Mouse (Mus musculus): ENCODE measurements around the gene Myh11.

Gene Myh11

GRCm38 (mm10) chr16:14272374-14272965 lies 18.7 kb downstream of the Myh11 start:
- in situ Hi-C loops (cut with MseI, MboI), result no loop called here

GRCm38 (mm10) chr16:14265203-14265920 lies 25.8 kb downstream of the Myh11 start:
- in situ Hi-C loops (cut with MseI, MboI), result no loop called here

DNA sequence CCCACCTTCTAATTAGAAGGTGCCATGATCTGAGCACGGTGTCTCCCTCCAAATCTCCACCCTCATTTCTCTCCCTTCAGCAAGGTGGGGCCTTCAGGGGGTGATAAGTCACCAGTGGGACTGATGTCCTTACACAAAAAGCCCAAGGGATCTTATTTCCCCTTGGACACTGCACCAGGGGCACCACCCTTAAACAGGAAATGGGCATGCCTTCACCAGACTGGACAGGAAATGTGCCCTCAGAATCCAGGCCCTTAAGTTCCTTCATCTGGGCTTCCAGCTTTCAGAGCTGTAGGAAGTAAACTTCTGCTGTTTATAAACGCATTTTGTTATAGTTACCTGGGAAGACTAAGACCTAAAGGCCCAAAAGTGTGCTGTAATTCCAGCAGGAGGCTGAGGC lies 26.7 kb downstream of the Myh11 start:
- in situ Hi-C loops (cut with MseI, MboI), result no loop called here

DNA sequence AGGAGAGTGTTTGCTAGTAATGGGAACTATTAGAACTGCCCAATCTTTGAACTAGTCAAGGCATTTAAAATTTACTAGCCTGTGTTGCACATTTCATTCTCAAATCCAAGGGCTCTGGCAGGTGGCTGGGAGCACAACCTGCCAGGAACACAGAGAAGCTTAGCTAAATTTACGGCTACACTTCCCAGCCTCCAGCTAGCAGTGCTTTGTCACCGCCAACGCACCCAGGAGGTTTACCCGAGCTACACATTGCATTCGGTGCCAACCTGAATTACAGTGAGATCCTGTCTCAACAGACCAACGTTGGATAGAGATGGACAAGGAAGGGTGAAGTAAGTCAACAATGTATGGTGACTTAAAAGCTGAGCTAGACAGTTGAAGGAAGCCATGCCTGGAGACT lies 27.9 kb downstream of the Myh11 start:
- in situ Hi-C loops (cut with MseI, MboI), result no loop called here

GRCm38 (mm10) chr16:14262410-14262809 lies 28.8 kb downstream of the Myh11 start:
- in situ Hi-C loops (cut with MseI, MboI), result no loop called here

GRCm38 (mm10) chr16:14258856-14259255 lies 32.3 kb downstream of the Myh11 start:
- in situ Hi-C loops (cut with MseI, MboI), result no loop called here

DNA sequence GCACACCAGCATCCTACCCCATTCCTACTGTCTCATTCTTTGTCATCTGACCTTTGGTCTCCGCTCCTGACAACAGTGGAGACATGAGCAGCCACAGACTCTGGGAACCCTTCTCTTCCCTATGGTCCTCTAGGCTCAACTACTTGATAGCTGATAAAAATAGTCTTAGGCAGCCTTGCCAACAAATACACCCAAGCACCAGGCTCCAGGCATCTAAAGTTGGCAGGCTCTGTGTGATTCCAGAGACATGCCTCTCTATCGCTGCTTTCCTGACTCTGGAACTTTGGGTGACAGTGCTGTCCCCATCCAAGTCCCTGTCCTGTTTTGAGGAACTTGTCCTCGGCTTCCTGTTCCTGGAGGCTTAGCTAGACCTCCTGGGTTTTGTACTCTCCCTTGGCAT lies 37.6 kb downstream of the Myh11 start:
- in situ Hi-C loops (cut with MseI, MboI), result no loop called here

GRCm38 (mm10) chr16:14252877-14253276 lies 38.3 kb downstream of the Myh11 start:
- in situ Hi-C loops (cut with MseI, MboI), result no loop called here

DNA sequence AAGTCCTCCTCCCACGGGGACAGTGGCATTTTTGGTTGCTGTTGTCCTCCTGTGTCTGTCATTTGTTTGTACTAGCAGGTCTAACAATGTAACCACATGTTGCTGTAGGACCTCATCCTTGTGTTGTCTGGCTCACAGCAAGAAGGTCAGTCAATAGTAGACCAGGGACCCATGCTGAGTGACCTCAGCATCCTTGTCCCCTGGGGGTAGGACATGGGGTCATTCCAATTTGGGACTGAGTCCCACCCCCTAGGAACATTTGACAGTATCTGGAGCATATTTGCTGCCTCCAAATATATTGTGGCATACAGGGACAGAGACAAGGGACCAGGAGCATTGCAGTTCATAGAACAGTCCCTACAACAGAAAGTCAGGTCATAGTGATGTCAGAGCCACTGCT lies 41.3 kb downstream of the Myh11 start:
- in situ Hi-C loops (cut with MseI, MboI), result loop anchor here in 1 of 2 experiments (25.0 kb wide), 1 partner anchor 237 kb away; no protein-coding TSS in a partner anchor

DNA sequence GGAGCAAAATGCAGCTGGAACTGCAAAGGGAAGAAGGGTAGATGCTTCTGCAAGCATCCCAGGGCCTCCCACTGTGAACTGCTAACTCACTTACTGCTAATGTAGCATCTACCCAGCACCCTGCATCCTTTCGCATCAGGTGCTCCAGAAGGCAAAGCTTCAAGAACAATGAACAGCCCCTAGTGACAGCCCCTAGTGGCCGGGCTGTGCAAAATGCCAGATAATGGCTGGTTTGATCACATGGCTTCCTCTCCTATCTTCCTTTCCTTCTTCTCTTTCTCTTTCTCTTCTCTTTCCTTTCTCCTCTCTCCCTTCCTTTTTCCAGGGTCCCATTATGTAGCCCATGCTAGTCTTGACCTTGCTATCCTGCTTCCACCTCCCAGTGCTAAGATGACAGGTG lies 48.6 kb downstream of the Myh11 start:
- in situ Hi-C loops (cut with MseI, MboI), result loop anchor here in 1 of 2 experiments (25.0 kb wide), 1 partner anchor 245 kb away; no protein-coding TSS in a partner anchor

- in situ Hi-C loops (cut with MseI, MboI), result loop anchor here in 1 of 2 experiments (25.0 kb wide), 1 partner anchor 245 kb away; no protein-coding TSS in a partner anchor
Observed at GRCm38 (mm10) chr16:14242059-14242458, 49.1 kb downstream of the Myh11 start.

GRCm38 (mm10) chr16:14237100-14237723 lies 54.0 kb downstream of the Myh11 start:
- in situ Hi-C loops (cut with MseI, MboI), result loop anchor here in 1 of 2 experiments (25.0 kb wide), 1 partner anchor 250 kb away; no protein-coding TSS in a partner anchor

- in situ Hi-C loops (cut with MseI, MboI), result no loop called here
Observed at GRCm38 (mm10) chr16:14215156-14215555, 76.0 kb downstream of the Myh11 start.

DNA sequence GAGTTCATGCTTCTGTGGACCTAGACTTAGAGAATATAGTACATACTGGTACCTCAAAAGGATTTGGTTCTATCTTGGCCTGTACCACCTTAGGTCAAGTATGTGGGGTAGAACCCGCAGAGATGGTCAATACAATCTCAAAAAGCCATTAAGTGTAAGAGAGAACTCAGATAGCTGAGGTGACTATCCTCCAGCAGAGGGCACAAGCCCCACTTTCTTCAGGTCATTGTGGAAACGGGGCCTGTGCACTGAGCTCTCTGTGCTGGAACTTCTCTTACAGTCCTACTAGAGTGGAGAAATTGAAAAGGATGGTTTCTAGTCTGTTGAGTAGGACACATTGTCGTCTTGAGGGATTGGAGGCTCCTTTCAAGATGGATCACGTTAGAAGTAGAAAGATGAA lies 92.4 kb downstream of the Myh11 start:
- in situ Hi-C loops (cut with MseI, MboI), result no loop called here

DNA sequence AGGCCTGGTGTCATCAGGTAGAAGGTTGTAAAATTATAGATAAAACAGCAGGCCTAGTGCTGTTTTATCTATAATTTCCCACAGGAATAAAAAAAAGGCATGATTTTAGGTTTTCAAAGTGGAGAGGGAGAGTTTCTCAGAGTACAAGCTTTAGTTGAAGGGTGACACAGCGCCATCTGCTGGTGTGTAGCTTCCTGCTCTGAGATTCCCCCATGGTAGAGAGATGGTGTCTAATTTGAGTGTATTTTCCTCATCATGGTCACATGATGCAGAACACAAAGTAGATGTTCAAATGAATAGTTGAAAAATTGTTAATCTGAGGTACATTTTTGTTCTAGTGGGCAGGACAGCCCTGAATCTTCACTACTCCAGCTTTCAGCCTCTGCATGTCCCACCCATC lies 95.7 kb downstream of the Myh11 start:
- in situ Hi-C loops (cut with MseI, MboI), result no loop called here

- in situ Hi-C loops (cut with MseI, MboI), result no loop called here
Observed at GRCm38 (mm10) chr16:14194164-14194950, 96.8 kb downstream of the Myh11 start.

GRCm38 (mm10) chr16:14185516-14185915 lies 105.7 kb downstream of the Myh11 start:
- in situ Hi-C loops (cut with MseI, MboI), result no loop called here

GRCm38 (mm10) chr16:14183856-14184255 lies 107.3 kb downstream of the Myh11 start:
- in situ Hi-C loops (cut with MseI, MboI), result no loop called here

DNA sequence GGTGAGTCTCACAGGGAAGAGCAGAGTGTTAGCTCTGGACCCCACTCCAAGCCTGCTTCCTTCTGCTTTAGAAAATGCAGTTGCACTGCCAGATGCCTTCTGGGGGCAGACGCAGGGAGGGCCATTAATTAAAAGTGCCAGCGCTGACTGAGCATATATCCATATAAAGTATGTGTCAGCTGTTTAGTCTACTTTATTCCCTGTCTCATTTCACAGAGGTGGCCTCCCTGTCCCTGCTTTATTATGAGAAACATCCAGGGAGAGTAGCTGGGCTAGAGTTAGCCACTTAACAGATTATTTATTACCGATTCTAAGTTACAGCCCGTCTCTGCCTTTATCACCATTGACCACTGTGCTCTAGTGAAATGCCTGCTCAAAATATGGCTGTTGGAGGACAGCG lies 108.8 kb downstream of the Myh11 start:
- in situ Hi-C loops (cut with MseI, MboI), result no loop called here

- in situ Hi-C loops (cut with MseI, MboI), result no loop called here
Observed at GRCm38 (mm10) chr16:14180163-14180733, 110.9 kb downstream of the Myh11 start.

- in situ Hi-C loops (cut with MseI, MboI), result no loop called here
Observed at GRCm38 (mm10) chr16:14178041-14178440, 113.1 kb downstream of the Myh11 start.

GRCm38 (mm10) chr16:14169706-14170105 lies 121.5 kb downstream of the Myh11 start:
- in situ Hi-C loops (cut with MseI, MboI), result no loop called here
